Mouse (Mus musculus): ENCODE measurements around the gene Gm49388.
"Not testable (repeated sequence)": the region's sequence is repeated elsewhere in the genome, so short reads cannot be mapped to it uniquely, and the experiment has no call there.

Gm49388 gene

DNA sequence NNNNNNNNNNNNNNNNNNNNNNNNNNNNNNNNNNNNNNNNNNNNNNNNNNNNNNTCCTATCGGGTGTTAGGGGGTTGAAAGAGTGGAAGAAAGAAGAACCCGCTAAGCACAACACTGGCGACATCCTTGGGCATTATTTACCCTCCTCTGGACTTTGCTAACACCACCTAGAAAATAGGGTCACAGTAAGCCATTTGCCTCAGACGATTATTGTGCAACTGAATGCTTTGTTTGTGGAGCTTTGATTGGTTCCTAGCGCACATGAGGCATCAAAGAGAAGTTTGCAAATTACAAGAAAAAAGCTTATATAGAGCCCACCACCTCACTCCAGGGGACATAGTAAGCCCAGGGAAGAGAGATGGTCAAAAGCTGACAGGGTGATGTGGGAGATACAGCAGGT lies 23.4 kb downstream of the Gm49388 start:
- DNase-seq: no peak

DNA sequence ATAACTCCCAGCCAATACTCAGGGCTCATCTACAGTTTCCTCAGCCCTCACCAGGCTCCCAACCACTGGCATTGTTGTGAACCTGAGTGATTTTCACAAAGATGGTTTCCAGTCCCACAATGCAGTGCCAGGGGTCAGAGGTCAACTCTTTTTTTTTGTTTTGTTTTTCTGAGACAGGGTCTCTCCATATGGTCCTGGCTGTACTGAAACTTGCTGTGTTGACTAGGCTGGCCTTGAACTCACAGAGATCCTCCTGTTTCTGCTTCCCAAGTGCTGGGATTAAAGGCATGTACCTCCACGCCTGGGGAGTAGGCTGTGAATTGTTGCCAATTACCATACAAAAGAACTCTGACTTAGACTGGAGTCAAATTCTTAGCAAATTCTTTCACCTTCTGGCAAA lies 24.4 kb downstream of the Gm49388 start:
- DNase-seq: no peak

GRCm38 (mm10) chr7:127810650-127811049 lies 25.2 kb downstream of the Gm49388 start:
- DNase-seq: no peak

DNA sequence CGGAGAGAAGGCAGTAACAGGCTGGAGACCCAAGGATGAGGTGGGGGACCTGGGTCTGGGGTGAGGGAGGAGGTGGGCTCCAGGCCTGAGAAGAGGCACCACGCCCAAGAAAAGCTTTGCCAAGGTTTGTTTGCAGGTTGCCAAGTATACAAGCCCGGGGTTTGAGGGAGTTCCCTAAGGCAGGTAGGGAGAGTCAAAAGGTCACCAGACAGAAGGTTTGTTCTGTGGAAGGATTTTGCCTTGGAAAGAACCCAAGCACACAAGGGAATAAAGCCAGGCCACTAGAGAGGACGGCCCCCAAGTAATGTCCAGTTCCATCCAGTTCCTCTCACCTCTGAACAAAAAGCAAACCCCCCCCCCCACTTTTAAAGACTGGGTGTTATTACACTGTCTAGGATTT lies 25.8 kb downstream of the Gm49388 start:
- DNase-seq: no peak

- DNase-seq: no peak
Observed at GRCm38 (mm10) chr7:127812292-127812691, 26.9 kb downstream of the Gm49388 start.

DNA sequence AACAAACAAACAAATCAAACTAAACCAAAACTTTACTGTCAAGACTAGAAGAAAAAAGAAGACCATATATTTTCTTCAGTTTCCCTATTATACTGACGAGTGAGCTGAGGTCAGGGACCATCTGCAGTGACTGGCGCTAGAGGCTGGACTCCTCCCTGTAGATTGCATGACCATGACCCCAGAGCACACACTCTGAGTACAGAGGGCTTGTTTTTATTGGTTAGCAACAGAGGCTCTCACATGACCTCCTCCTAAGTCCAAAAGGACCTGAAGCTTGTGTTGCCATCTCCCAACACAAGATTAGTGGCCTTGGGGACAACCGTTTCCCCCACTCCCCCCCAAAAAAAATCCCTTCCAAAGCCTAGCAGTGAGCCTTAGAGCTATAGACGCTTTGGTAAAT lies 28.4 kb downstream of the Gm49388 start:
- DNase-seq: no peak

DNA sequence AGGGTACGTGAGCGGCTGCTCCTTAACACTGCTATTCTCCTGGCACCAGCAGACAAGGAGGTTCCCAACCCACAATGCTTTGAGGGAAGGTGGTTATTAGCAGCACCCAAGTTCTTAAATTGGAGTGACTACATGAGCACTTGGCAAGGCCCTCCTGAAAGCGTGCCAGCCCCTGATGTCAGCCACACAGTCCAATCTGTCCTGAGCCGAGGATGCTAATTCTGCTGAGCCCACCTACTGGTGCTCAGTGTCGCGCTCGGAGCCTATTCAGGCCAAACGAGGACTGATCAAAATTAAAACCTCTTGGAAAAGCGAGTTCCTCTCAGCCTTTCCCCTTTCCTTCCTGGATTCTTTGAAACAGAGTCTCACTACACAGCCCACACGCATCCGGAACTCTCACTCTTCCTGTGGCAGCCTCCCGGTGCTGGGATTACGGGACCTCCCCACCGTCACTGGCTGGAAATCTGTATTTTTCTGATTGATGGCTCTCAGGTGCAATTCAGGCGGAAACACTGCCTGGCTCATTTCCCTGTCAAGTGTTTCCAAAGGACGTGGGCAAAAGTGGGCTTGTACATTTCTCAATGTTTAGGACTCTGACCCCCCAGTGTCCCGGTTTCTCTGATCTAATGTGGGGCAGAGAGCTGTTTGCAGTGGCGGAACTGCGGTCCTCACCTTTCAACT lies 29.0 kb downstream of the Gm49388 start:
- DNase-seq: peak; percentile 83

- DNase-seq: no peak
Observed at GRCm38 (mm10) chr7:127815116-127815665, 29.8 kb downstream of the Gm49388 start.

GRCm38 (mm10) chr7:127815954-127816821 lies 30.8 kb downstream of the Gm49388 start:
- peak; percentile 92 for DNase-seq

GRCm38 (mm10) chr7:127817053-127817452 lies 31.6 kb downstream of the Gm49388 start:
- DNase-seq: no peak

GRCm38 (mm10) chr7:127817776-127818175 lies 32.4 kb downstream of the Gm49388 start:
- no peak for DNase-seq

- DNase-seq: no peak
Observed at GRCm38 (mm10) chr7:127820836-127821509, 35.6 kb downstream of the Gm49388 start.

- no peak for DNase-seq
Observed at GRCm38 (mm10) chr7:127822494-127822893, 37.1 kb downstream of the Gm49388 start.

GRCm38 (mm10) chr7:127823236-127824171 lies 38.1 kb downstream of the Gm49388 start:
- DNase-seq: no peak

DNA sequence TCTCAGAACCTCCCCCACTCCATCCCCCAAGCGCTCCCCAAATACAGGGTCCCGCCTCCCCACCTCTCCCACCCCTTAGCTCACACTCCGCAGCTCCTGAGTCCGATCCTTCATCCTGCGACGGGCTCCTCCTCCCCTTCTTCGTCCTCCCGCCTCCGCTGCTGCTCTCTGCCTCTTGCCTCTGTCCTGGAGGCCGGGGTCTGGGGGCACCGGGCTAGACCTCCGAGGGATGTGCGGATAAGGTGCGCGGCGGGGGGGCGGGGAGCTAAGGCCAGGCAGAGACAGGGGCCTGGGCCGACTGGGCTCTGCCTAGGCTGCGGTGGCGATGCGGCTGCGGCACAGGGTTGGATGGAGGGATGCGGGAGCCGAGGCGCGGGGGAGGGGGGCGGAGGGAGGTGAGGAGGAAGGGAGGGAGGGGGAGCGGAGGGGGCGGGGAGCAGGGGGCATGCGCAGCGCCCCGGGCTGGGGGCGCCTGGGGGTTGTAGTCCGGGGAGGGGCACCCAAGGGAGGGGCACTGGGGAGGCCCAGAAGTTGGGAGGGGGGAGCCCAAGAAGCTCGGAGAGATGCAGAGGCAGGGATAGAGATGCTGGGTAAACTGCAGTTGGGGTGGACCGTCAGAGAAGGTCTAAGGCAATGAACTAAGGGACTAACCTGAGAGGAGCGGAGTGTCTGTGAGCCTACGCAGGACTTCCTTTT lies 38.9 kb downstream of the Gm49388 start, which contains the start of the genes Stx4a and Stx1b:
Gene Stx4a, plus strand, starts transcription at position 119 of the 696 bp plus-strand sequence.
Gene Stx1b, minus strand, starts transcription at position 374 of the 696 bp plus-strand sequence.
- DNase-seq: peak; percentile 70

DNA sequence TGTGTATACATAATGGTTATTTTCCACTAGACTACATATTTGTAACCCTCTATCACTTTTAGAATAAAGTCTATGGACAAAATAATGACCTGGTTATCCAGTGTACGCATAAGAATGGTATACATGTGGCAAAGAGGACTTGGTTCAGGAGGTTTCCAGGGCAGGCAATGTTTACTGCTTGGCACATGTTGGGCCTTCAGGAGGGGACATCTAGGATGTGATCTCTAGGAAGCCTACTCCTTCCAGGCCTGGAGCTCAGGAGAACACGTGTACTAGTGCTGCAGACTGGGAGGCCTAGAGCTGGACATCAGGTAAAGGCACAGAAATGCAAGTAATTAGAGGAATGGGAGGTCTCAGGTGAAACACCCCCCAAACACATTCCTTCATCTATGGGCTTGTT lies 50.1 kb downstream of the Gm49388 start:
- no peak for DNase-seq

GRCm38 (mm10) chr7:127837473-127837872 lies 52.1 kb downstream of the Gm49388 start:
- no peak for DNase-seq

GRCm38 (mm10) chr7:127837878-127838277 lies 52.5 kb downstream of the Gm49388 start:
- not testable (repeated sequence) for DNase-seq

- DNase-seq: not testable (repeated sequence)
Observed at GRCm38 (mm10) chr7:127840031-127840430, 54.6 kb downstream of the Gm49388 start.

DNA sequence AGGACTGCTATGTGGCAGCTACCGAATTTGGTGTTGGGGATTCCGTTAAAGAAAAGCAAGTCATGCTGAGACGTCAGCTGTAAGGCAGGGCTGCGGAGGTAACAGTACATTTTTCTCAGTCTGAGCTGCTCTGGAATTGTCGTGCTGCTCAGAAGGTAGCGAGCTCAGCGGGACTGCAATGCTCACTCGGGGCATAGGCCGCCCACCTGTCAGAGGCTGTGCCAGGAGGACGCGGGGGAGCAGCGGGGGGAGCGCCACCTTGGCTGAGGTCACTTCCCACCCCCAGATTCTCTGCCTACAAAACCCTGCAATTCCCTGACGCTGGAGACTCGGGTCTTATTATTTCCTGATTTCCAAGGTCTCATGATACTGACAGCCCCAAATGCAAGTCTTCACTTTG lies 55.5 kb downstream of the Gm49388 start:
- DNase-seq: peak; percentile 89

GRCm38 (mm10) chr7:127841340-127842000 lies 56.1 kb downstream of the Gm49388 start:
- DNase-seq: peak; percentile 98

Measured in right cerebral cortex, adult 18-20 months (tissue).